Mouse (Mus musculus): ENCODE measurements at regions not wholly inside any gene's neighbourhood (a gene's known extent, or its start where the extent isn't known, plus 50 kb on each side); places are given as distances from the start of the nearest gene placed in this dataset.
A peak's percentile ranks its signal among the peaks of the same experiment; 100 is the strongest.
"Not testable (repeated sequence)": the region's sequence is repeated elsewhere in the genome, so short reads cannot be mapped to it uniquely, and the experiment has no call there.

DNA sequence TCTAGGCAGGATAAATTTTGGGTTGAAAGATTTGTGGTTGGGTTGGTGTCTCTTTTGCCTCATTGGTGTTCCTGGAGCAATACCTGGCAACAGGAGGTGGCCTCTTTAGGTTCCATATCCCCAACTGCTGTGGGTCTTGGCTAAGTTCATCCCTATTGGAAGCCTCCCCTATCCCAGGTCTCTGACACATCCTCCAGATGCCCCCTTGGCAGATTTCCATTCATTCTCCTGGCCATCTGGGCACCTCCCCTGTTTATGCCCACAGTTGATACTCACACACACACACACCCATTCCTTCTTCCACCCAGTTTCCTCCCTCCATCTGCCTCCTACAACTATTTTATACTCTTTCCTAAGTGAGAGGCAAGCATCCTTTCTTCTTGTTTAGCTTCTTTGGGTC, 984.9 kb upstream of the Gm12353 start:
- DNase-seq (ENCODE audit: low read depth, low spot score) = no peak

GRCm38 (mm10) chr4:18639035-18639434, 966.2 kb upstream of the Gm12353 start:
- no peak for DNase-seq (ENCODE audit: low read depth, low spot score)

- peak; percentile 1 for DNase-seq (ENCODE audit: low read depth, low spot score)
These were observed 956.1 kb upstream of the Gm12353 start for GRCm38 (mm10) chr4:18649153-18649552.

DNA sequence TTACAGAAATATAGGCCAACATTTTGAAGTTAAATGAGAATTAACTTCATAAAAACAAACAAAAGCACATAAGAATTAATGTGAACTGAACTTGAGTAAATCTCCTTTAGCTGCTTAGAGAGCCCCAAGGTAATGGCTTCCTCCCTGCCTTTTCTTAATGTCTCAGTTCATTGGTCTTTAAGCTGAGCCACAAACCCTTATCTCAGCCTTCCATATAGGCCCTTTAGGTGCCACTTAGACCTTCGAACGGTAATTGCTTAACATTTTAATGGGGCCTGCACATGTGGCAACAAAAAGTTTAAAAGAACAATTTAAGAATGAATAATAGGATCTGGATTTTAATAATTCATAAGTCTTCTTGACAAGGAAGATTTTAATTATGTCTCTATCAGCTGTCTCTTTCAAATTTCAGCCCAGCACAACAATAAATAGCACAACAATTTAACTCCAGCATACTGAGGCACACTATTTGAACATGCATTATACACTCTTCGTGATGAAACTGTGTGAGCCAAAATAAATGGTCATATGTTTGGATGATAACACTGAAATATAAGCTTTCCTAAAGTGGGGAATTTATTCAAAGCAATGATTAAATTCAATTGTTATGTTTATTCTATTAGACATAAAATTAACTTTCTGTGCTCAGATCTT, 919.2 kb upstream of the Gm12353 start:
- DNase-seq (ENCODE audit: low read depth, low spot score) = no peak

DNA sequence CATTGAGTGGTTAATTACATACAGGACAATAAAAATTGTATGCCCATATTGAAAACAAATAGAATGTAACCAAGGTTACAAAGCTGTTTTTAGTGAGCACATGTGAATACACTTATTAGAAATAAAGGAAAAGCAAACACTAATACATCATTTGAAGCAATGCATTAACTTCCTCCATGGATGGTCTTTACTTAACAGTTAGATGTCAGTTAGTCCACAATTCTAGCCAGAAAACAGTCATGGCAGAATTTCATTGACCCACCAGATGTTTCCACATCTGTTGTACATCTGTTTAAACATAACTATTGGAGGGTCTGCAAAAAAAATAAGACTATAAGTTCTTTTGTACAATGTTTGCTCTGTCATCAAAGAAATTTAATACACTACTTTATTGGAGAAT, 911.2 kb upstream of the Gm12353 start:
- DNase-seq (ENCODE audit: low read depth, low spot score) = no peak

DNA sequence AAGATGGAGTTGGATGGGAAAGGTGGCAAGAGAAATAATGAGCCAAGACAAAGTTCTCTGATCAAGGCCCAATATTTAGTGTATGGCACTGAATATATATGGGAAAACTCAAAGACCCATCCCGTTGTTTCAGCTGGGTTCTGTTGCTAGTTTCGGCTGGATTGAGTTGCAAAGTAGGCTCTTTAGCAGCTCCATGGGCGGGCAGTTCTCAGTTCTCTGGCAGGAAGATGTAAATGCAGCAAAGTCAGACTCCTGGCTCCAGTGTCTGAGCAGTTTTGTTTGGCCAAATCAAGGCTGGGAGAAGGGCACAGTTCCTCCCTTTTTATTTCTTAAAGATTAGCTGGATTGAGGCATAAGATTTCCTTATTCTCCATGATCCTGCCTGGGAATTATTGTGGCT, 909.0 kb upstream of the Gm12353 start:
- no peak for DNase-seq (ENCODE audit: low read depth, low spot score)

- DNase-seq (ENCODE audit: low read depth, low spot score) = no peak
These were observed 861.0 kb upstream of the Gm12353 start for GRCm38 (mm10) chr4:18744241-18744640.

- DNase-seq (ENCODE audit: low read depth, low spot score) = no peak
These were observed 816.9 kb upstream of the Gm12353 start for GRCm38 (mm10) chr4:18788398-18788797.

GRCm38 (mm10) chr4:18795740-18796394, 809.4 kb upstream of the Gm12353 start:
- no peak for DNase-seq (ENCODE audit: low read depth, low spot score)

DNA sequence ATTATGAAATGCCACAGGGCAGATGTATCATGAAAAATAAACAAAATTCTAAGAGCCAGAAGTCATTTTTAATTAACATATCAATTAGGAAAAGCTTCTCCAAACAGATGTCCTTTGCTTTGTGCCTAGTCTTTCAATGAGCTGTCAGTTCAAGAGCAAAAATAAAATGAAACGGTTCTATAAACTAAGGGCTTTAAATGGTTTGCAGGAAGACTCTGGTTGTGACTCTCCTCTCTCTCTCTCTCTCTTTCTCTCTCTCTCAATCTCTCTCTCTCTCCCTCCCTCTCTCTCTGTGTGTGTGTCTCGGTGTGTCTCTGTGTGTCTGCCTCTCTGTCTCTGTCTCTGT, 808.9 kb upstream of the Gm12353 start:
- DNase-seq (ENCODE audit: low read depth, low spot score) = no peak

- DNase-seq (ENCODE audit: low read depth, low spot score) = not testable (repeated sequence)
These were observed 802.1 kb upstream of the Gm12353 start for GRCm38 (mm10) chr4:18803109-18803508.
